Mouse (Mus musculus): ENCODE data around the gene Snx29.
A peak's percentile ranks its signal among the peaks of the same experiment; 100 is the strongest.

Gene Snx29

DNA sequence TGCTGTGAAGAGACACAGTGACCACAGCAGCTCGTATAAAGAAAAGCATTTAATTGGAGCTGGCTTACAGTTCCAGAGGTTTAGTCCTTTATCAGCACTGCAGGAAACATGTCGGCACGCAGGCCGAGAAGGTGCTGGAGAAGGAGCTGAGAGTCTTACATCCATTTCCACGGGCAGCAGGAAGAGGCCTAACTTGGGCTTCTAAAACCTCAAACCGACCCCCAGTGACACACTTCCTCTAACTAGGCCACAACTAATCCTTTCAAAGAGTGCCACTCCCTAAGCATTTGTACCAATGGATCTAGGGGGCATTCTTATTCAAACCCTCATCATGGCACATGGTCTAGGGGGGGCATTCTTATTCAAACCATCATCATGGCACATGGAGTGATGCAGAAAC is 406.4 kb downstream of the Snx29 start:
- no peak for DNase-seq (ENCODE audit: low spot score in 2 of 2)

DNA sequence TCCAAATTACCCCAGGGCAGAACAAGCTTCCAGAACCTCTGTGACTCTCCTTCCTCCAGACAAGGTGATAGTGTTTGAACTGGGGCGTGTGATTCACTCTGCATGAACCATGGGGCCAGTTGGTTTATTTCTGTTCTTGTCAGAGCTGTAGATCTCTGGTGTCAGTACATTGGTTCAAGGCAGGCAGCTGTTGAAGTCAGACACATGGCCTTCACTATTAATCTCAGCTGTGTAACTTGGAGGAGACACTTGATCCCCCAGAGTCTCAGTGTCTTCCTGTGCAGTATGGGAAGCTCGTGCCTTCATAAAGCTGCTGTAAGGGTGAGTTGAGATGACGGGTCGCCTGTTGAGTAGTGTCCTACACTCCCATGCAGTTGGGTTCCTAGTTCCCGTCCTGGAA is 407.1 kb downstream of the Snx29 start:
- DNase-seq (ENCODE audit: low spot score in 2 of 2), result no peak

DNA sequence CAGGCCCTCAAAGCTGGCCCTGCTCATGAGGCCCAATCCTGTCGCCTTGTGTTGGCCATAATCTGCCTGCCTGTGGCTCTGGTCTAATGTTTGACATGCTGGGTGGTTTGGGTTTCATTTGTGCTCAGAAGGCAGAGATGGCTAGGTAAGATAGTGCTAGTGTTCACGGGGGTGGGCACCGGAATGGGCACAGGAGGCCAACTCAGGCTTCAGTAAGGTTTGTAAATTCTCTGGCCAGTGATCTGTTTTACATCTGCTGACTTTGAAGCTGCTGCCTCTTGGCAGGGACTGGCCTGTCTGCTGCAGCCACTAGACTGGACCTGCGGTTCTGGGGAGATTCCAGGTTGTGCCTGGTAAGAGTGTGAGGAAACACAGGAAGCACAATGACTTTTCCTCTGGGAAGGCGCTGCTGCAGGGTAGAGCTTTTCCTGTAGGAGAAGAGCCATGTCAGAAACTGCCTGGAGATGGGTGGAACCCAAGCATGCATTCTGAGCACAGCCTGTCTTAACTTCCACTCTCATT is 408.4 kb downstream of the Snx29 start:
- no peak for DNase-seq (ENCODE audit: low spot score in 2 of 2)

DNA sequence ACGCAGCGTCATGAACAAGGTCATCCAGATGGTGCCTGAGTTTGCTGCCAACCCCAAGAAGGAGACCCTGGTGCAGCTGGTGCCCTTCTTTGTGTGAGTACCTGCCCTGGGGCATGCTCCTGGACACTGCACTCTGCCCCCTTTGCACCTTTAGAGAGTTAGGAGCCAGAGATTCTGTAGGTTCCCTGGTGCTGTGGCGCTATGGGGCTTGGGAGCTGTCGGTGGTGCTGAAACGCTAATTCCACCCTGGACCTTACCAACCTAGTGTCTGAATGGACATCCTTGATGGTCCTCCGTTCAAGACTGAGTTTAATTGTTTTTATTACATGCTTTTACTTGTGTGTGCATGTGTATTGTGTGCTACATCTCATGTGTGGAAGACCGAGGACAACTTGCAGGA is 415.6 kb downstream of the Snx29 start:
- DNase-seq (ENCODE audit: low spot score in 2 of 2), result no peak

DNA sequence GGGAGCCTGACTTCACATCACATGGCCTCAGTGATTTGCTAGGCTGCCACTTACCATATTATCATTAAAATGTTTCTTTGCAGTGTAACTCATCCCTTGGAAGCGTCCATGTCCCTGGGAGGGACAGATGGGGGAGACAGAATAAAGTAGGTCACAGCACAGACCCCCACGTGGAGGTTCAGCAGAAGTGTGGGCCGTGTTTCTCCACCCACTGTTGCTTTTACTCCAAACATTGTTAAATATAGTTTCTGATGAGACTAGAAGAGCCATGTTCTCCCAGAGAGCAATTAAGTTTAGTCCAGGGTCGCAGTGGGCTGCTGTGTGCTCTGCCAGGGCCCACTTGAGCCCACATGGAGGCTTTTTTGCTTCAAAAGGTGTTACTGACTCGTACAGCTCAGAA is 419.2 kb downstream of the Snx29 start:
- peak; percentile 24 to 28 for DNase-seq (ENCODE audit: low spot score in 2 of 2)

DNA sequence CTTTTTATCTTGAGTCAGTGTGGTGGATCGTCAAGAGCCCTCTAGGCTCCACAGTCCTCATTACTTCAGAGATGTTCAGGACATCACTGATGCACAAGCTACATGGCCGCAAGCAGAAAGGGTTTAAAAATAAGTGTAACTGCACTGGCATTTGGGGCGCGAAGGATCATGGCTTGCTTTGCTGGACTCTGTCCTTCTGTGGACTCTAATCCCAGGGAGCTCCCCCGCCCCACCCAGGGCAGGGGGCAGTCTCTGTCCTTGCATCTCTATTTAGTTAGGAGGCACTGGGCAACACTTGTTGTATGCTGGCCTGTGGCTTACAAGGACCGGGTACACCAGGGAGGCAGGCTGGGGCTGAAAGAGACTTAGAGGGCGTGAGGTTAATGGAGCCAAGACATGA is 419.6 kb downstream of the Snx29 start:
- DNase-seq (ENCODE audit: low spot score in 2 of 2), result no peak

DNA sequence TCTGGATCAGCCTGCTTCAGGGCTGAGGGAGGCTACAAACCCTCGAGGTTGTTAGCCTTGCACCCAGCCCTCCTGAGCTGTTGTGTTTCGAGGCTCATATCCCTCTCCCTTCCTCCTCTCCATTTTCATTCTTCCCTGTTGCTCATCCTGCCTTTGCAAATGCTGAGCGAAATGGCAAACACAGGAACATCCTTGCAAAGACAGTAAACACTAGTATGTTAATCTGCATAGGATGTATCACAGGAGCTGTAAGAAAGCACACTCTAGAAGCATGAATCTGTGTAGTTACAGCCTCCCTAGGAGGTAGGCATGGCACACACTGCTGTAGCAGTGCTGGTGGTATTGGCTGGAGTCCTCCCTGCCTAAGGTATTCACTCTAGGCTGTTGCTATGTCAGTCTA is 420.3 kb downstream of the Snx29 start:
- no peak for DNase-seq (ENCODE audit: low spot score in 2 of 2)

DNA sequence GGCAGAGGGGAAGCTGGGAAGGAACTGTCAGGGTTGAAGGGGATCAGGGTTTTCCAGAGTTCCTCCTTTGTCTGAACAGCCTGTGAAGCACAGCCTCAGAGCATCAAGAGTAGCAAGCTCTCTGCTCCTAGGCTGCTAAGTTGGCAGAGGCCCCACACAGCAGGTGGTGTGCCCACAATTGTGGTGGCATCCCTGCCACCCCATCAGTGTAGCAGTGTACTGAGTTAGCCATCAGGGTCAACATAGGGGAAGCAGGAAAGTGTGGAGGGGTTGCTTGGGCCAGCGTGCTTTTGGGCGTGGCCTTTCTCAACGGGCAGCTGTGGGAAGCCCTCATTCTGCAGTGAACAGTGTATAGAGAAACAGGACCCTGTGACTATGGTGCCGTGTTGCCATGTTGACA is 421.0 kb downstream of the Snx29 start:
- no peak for DNase-seq (ENCODE audit: low spot score in 2 of 2)

DNA sequence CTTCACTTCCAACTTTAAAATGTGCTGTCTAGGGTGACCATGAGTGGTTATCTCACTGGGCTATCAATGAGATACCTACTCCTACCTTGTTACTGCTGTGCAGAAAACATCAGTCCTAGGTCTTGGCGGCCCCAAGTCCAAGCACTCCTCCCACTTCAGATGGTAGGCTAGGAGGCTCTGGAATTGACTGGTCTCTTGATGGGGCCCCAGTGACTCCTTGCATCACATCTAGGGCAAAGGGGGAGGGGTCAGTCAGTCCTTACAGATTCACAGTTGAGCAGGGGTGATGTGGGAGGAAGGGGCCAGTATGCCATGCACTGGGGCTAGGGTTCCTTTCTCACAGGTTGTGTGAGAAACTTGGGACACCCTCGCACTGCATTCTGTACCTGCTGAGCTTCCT is 423.3 kb downstream of the Snx29 start:
- DNase-seq (ENCODE audit: low spot score in 2 of 2), result no peak

DNA sequence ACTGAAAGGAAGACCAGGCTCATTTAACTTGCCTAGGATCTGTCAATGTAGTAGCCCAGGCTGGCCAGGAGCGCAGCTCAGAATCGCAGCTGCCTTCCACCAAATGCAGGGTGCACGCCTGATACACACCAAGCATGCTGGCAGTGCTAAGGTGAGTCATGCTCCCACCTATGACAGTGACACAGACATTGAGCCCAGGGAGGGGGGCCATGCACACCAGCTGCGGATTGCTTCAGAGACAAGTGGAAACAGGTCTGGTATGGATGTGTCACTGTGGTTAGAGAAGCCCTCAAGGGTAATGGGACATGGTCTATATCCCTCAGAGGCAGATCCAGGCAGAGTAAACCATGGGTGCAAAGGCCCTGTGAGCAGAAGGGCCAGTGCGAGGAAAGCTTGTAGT is 425.2 kb downstream of the Snx29 start:
- DNase-seq (ENCODE audit: low spot score in 2 of 2), result no peak

DNA sequence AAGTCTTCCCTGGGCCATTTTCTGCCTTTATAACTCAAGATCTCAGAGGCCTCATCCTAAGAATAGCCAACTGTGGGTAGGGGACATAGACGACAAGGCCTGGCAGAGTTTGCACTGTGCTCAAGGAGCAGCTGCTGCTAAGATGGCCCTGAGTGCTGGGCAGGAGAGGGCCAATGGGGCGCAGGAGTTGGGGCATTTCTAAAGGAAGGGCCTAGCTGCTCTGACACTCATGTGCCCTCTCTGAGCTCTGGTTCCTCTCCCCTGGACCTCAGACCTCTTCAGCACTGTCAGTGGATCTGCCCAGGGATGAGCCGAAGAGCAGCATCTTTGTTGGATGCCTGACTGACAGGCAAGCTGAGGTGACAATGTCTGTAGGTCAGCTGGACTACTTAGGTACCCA is 426.4 kb downstream of the Snx29 start:
- no peak for DNase-seq (ENCODE audit: low spot score in 2 of 2)

DNA sequence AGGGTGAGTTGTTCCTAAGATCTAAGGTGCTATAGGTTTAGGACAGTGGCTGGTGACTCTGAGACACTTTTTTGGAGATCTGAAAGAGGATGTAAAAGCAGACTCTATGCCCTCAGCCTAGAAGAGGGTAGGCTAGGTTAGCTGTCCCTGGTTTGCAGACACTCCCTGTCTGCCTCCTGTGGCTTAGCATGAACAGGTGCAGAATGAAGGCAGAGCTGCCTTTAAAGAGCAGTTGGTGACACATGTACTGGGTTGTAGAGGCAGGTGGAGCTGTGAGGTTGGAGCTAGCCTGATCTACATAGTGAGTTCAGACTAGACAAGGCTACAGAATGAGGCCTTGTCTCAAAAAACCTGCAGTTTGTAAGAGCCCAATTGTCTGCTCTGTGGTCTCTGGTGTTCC is 427.9 kb downstream of the Snx29 start:
- no peak for DNase-seq (ENCODE audit: low spot score in 2 of 2)

DNA sequence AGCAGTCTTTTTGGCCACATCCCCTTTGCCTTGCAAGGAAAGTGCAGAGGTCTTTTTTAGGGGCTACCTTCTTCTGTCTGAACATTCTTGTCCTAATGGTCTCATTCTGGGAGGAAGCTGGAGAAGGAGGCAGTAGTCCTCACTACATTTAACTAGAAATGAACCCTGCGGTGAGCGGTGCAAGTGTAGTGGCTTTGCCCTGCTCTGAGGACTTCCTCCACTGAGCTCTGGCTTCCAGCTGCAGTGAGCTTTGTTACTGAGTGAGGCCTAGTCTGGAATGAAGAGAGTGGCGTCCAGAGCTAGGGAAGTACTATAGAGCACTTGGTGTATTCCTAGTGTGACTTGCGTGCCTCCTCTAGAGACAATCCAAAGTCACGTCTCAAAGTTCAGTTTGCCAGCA is 429.8 kb downstream of the Snx29 start:
- DNase-seq (ENCODE audit: low spot score in 2 of 2), result no peak

DNA sequence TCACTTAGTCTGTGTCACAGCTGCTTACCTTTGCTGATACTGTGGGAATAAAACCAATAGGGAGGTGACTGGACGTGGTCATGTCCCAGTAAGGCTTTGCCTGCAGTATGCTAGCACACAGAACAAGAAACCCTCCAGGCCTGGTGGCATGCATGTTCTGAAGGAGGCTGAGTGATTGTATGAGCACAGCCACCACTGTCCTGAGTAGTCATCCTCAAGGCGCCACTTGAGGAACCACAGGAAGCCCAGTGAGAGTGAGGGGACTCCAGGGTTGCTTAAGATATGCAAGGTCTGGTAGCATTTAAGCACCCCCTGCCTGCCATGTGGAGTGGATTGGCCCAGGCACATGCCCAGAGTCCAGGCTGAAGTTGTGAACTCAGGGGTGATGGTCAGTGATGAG is 430.8 kb downstream of the Snx29 start:
- no peak for DNase-seq (ENCODE audit: low spot score in 2 of 2)

DNA sequence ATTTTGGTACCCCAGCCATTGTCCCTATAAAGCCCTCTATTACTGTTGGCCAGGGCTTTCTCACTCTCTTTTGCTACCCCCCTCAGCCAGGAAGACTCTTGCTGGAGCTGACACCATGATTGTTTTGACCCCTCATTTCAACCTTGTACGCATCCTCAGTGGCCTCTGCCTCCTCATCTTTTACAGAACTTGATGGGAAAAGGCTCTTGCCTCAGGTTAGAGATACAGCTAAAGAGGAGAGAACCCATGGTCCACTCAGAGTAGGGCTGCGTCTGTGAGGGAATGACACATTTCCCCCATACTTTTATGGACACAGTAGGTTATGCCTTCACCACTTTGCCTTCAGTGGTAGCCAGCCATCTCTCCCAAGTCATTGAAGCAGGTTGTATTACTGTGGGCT is 431.4 kb downstream of the Snx29 start:
- DNase-seq (ENCODE audit: low spot score in 2 of 2), result no peak

DNA sequence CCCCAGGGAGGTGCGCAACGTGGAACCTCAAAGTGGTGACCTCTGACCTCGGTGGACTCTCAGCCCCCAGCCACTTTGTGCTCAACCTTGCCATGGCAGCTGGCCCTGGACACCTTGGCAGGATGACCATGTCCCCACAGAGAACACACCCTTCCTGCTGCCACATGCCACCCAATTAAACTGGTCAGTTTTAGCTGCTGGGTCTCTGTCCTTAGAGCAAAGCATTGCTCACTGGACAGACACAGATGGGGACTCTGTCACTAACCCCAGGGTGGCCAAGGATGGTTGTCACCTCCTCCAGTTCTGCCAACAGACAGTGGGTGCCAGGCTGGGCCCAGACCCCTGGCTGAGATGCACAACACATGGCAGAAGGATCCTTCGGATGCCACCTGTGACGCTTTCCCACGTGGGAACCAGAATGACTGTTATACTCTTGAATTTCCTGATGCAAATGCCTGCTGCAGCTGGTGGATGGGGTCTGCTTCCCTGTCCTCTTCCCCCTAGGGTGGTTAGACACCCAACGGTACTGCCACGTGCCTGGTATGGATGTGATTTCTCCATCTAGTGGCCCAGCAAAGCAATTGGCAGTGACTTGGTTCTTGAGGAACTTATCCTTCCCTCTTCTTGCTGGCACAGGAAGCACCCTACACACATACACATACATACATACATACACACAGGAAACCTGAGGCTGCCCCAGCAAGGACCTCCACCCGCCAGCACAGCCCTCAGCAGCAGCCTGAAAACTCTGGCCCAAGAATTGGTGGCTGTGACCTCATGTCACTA is 432.8 kb downstream of the Snx29 start:
- no peak for DNase-seq (ENCODE audit: low spot score in 2 of 2)

DNA sequence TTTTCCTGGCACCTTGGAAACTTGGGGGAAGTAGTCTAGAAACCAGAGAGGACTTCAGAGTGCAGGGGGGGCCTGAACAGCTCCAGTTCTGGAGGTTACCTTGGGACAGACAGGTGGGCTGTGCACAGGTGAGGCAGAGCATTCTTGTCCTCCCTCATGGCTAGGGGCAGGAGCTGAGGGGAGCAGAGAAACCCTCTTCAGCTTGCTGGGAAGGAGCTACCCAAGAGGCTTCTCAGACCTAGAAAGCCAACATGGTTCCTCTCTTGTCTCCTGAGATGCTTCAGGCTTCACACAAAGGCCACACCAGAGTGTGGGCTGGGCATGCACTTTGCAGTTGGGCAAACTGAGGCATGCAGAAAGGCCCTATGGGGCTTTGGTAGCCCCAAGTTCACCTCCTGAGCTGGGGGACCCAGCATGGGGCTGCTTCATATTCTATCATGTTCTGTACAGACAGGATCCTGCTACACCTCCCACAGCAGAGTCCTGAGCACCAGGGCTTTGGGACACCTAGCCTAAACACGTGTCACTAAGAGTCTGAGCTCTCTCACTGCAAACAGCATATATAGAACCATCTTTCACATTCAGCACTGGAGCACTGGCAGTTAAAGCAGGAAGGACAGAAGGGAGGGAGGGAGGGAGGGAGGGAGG is 434.0 kb downstream of the Snx29 start:
- no peak for DNase-seq (ENCODE audit: low spot score in 2 of 2)

DNA sequence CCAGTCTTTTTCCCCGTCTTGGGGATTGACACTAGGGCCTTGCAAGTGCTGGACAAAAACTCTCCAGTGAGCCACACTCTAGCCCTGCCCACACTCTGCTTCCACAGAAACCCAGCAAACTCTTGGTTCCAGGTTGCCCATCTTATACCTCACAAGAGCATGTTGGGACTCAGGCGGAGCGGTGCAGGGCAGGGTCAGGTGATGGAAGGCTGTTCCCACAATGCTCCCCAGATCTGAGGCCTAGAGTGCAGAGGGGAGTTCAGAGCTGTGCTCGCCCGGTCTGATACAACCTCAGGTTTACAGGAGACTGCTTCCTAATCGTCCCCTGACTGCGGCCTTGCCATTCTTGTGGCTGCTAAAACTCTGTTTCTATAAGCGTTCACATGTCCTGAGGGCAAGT is 434.8 kb downstream of the Snx29 start:
- DNase-seq (ENCODE audit: low spot score in 2 of 2), result no peak

DNA sequence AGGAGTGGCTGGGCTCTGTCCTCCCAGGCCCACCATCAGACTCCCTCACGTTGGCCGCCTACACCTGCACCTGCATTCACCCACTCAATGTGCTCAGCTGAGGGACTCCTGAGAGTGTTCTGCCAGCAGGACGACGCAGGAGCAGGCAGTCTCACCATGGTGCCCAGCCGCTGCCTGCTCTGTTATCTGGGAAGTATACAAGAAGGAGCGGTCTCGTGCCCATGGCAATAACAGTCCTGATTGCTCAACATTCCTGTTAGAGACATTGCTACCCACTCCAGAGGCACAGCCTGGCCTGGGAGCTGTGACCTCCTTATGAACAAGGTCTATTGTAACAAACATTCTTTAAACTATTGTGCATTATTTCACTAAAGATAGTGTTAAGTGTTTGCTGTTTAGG is 435.2 kb downstream of the Snx29 start:
- DNase-seq (ENCODE audit: low spot score in 2 of 2), result no peak

DNA sequence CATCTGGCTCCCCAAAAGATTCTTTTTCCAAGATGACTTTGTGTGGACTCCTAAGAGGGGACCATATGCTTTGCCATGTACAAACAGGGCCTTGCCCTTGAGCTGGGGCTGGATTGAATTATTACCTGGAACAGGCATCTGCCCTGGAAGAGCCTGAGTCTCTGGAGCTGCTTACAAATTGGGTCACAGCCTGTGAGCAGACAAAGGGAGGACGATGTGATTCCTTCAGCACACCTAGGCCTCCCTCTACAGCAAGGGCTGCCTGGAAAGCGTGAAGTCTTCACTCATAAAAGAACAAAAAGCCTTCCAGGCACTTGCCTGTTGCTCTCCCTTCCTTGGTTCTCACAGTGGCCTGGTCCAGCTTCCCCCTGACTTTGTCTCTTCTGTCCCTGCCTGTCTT is 449.6 kb downstream of the Snx29 start:
- DNase-seq (ENCODE audit: low spot score in 2 of 2), result no peak

DNA sequence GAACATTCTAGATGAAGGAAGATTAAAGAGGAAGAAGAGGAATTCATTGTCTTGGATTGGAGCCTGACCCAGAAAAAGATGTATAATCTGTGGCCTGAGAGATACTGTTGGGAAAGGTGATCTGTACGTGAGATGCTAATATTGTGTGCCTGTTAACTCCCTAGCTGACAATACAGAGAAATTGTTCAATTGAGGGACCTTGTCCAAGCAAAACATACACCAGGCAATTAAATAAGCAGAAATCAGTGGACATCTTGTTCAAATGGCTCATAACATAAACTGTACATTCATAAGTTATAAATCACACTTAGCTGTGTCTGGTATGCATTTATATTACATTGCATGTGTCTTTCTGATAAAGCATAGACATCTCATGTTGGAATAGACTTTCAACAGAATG is 451.6 kb downstream of the Snx29 start:
- no peak for DNase-seq (ENCODE audit: low spot score in 2 of 2)

DNA sequence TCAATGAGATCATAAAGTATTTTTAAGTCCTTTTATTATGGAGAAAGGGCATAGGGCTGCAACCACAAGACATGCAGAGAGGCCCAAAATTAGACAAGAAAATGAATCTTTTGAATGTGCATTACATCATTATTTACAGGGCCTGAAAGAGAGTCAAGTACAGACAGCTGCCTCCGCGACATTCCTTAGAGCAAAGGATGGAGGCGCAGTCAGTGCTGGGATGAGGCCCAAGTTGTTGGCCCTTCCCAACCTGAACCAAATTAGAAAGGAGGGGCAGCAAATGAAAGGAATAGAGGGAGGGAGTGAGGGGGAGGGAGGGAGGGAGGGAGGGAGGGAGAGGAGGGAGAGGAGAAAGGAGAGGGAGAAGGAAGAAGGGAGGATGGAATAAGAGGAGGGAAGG is 453.8 kb downstream of the Snx29 start:
- DNase-seq (ENCODE audit: low spot score in 2 of 2), result no peak

DNA sequence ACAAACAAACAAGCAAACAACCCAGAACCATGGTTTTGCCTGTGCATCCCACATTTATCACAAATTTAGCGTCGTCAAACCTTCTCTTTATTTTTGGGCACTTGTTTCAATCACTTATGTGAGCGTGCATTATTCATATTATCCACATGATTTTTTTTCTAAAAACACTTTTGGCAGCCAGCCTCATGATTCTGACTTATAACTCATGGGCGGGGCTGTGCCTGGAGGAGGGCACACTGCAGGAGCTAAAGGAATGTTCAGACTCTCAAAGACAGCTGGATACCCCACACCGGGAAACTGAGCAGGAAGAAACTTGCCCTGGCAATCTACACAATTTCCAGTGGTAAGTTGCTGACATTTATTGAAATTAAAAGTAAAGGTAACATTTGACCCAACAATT is 455.5 kb downstream of the Snx29 start:
- peak; percentile 19 to 23 for DNase-seq (ENCODE audit: low spot score in 2 of 2)
